Mouse (Mus musculus): ENCODE data around the gene Prss12.
"Not testable (repeated sequence)": the region's sequence is repeated elsewhere in the genome, so short reads cannot be mapped to it uniquely, and the experiment has no call there.

The Prss12 gene

DNA sequence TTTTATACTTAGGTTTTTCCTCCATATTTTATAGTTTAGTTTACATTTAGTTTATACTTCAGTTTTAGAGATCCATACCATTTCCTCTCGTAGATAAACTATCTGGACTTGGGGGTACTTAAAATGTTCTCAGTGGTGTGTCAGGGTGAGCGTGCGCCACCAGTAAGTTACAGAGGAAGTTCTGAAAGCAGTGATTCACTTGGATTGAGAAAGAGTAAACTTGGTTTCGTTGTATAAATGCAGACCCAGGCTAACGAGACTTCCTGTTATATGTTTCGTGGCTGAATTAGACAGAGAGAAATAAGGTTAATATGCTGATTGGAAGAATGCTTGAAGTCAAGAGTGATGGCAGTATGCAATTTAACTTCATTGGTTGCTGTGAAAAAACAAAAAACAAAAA, 34.6 kb downstream of the Prss12 start:
- no peak for DNase-seq (ENCODE audit: low spot score)

DNA sequence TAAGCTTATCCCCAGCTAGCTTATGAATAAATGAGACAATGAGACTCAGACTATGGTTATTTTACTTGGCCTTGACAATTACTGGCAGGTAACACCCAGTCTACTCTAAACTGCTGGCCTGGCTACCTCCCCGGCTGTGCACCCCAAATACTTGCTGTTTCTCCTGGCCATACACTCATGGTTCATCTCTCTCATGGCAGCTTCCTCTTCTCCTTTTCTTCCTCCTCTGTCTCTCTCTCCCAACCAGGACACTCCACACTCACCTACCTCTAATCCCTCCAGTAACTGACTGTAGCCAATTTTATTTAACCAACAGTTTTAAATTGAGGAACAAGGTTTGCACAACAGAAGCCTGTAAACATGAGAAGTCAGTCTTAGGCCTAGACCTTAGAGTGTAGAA, 45.1 kb downstream of the Prss12 start:
- DNase-seq (ENCODE audit: low spot score): no peak

DNA sequence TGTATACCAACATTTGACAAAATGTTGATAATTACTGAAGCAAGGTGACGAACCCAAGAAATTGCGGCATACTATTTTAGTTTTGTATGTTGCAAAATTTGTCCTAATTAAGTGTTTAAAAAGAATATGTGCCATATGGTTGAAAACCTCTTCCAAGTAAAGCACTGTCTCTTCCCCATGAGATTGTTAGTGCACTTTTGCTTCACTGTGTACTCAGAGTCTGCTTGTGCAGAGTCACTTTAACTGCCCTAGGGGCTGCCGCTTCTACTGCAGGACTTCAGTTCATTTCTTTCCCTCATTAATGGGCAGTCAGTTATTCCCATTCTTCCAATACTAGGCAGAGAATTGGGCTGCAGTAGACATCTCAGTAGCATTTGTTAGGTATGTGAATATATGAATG, 46.5 kb downstream of the Prss12 start:
- DNase-seq (ENCODE audit: low spot score): no peak

DNA sequence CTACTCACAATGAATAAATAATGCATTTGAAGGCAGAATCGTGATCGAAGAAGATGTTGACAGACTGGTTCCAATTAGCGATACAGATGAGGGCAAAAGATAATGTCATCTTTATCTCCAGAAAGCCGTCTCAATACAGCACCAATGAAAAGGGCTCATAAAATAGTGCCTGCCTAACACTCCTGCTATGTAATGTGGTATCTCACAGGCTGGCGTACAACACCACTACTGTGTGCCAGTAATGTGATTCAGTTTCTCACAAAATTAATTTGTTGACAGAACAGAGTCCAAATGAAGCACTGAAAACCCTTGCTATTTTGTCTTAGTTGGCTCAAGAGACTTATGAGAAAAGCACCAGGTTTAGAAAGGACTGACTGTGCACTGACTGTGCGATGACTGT, 48.4 kb downstream of the Prss12 start:
- no peak for DNase-seq (ENCODE audit: low spot score)

DNA sequence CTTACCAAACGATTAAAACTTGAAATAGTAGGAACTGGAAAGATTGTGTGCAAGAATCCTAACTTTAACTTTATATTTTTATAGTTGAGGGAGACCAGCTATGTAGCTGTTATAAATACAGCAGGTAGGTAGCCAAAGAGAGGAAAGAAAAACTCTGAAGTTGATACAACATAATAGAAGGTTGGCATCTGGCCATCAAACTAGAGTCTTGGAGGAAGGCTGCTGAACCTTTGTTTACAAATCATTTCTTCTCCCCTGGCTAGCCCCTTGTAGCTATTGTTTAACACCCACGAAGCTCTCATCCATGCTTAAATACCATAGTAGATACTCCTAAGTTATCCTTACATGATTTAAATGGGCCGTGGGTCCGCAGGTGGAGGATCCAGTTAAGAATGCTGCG, 52.1 kb downstream of the Prss12 start:
- DNase-seq (ENCODE audit: low spot score): no peak

DNA sequence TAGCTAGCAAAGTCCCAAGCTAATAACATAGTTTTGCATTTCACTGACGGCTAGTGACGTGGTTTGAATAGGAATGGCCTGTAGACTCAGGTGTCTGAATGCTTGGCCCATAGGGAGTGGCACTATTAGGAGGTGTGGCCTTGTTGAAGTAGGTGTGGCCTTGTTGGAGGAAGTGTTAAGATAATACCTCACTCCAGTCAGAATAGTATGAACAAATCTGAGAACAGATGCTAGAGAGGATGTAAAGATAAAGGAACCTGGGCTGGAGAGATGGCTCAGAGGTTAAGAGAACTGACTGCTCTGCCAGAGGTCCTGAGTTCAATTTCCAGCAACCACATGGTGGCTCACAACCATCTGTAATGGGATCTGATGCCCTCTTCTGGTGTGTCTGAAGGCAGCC, 55.1 kb downstream of the Prss12 start:
- not testable (repeated sequence) for DNase-seq (ENCODE audit: low spot score)

DNA sequence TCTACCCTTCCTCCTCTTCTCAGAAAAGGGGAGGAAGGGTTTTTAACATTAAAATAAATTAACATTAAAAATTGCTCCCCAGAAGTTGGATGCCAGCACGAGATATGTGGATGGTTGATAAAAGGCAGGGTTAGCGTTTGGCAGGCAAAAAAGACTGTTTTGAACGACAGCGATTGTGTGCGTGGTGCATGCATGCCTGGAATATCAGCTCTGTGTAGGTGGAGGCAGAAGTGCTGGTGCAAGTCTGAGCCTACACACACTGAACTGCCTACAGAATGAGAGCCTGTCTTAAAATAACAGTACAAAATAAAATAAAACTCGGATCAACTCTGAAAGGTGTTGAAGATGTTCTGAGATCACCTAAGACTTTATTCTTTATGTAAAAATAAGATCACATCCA, 57.2 kb downstream of the Prss12 start:
- no peak for DNase-seq (ENCODE audit: low spot score)

DNA sequence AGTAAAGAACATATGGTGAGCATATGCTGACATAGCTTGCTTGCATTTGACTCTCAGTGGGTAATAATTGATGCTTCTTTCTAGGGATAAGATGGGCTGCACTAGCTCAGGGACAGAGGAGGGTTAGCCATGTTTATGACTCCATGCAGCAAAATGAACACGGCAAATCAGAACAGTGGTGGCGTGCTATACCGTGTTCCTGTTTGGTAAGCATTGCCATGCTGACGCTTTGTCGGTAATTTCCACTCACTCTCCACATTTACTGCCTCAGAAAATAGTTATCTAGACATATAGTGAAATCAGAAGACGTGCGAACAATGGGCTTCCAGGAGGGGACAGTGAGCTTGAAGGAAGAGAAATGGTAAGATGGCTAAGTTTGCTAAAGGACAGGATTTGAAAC, 58.1 kb downstream of the Prss12 start:
- DNase-seq (ENCODE audit: low spot score): no peak

DNA sequence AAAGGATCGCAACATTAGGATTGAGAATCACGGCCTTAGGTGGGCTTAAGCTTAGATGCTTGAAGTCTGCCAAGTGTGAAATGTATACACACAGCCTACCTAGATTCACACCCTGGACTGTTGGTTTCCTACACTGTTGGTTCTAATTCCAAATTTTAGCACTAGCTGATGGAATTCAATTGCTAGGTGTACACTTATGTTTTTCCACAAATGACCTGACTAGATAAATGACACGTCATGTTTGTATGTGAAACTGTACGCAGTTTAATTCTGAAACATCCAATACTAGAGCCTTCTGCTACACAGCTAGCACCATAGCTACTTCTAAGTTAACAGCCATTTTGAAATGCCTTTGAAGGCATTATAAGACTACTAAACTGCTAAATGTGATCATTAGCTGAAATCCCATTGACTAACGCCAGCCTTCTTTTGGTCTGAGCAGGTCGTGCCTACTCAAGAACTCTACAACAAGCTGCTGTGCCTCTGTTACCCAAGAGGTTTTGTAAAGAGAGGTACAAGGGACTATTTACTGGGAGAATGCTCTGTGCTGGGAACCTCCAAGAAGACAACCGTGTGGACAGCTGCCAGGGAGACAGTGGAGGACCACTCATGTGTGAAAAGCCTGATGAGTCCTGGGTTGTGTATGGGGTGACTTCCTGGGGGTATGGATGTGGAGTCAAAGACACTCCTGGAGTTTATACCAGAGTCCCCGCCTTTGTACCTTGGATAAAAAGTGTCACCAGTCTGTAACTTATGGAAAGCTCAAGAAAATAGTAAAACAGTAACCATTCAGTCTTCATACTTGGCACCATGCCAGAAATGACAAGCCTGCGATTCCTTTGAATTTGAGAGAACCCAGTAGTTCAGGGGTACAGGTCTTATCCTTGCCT, 59.3 kb downstream of the Prss12 start:
- DNase-seq (ENCODE audit: low spot score): peak; percentile 9

DNA sequence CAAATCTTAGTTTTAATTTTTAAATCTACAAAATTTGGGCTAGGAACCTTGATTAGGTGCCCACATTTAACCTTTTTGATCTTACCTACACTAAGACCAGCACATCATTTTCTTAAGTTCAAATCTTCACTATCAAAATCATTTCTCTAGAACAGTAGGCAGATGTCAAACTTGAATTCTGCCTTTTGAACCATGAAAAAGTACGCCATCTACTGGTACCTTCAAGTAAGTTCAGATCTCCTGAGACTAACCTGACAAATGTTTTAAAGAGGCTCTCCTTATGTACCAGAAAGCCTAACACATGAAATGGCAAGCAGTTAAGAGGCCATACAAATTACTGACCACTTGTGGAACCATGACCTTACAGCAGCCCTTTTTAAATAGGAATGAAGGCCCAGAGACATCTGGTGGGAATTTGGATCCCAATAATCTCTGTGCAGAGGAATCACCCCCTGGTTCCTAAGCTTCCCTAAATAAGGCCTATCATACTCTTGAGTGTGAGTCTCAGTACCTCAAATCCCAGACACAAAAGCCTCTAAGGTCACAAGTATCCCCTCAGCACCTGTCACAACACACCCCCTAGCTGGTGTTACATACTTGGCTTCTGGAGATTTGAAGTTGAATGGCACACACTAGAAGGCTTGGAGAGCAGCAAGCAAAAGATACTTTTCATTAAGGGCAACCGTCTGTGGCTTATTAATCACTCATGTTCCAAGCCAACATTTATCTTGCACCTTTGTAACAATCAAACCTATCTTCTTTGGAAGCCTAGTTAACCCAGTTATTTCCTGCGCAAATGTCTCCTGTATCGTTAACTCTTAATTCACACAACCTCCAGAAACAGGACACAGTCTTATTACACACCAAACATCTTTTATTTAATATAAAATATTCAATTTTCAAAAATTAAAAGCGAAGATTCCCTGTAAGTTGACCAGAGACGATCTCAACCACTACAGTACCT, 60.3 kb downstream of the Prss12 start:
- DNase-seq (ENCODE audit: low spot score): no peak

DNA sequence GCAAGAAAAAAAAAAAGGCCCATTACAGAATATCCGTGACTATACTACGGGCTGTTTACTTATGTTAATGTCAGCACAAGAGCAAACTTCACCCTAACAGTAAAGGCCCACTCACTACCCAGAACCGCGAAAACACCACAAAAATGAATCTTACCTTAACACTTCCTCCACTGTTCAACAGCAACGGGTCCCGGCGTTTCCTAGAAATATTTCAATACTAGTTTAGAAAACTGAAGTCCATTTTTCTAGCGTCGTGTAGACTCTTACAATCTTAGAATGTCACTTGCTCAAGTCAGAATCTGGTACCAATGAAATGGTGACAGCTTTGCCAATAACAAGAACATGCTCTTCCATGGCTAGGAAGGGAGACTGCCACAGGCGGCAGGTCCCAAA, 60.9 kb downstream of the Prss12 start:
- DNase-seq (ENCODE audit: low spot score): no peak

DNA sequence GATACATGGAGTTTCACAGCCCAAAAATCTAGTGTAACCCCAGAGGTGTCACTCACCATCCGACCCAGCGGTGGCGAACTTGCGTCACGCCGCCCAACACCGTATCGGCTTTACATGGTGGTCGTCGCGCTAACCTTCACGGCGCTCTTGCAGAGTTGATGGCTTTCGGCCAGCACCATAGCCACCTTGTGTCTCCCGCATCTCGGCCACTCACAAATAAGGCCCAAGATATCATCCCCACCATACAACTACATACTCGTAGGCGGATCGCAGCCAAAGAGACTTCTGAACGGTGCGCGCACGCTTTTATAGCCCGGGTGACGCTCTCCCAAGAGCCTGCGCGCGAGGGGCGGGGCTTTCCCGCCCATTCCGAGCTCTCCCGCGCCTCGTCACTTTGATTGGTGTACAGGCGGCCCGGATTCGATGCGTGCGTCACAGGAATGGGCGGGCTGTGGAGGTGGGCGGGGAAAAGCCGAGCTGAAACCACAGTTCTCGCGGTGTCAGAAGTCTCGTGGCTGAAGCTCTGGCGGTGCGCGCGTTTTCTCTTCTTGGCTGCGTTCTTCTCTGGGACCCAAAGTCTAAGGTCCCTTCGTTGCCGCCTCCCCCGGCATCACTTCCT, 61.5 kb downstream of the Prss12 start:
- DNase-seq (ENCODE audit: low spot score): peak; percentile 99

DNA sequence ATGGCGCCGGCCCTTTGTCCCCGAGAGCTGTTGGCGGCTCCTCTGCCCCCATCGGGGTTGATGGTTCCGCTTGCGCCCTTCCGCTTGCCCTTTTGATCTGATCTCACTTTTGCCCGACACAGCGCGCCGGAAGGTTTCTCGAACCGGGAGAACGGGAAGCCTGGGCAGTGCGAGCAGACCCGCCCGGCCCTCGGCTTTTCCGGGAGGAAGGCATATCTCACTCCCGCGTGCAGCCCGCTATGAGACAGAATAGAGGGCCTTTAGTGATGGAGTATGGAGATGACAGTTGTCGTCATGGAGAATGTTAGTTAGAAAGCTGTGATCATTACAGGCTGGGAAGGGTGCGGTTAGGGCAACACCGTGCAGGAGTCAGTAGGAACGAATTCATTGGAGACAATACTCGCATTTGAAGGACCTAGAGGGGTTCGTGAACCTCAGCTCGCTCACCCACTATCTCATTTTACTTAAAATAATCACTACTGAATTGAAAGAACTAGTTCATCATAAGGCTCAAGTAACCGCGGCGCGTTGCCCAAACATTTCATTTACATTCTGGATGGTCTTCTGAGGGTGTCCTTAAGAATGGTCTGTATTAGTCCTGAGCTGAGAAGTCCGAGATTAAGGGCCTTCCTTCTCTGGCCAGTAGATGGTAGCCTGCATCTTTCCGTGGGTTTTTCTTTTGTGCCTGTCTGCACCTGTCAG, 62.1 kb downstream of the Prss12 start:
- DNase-seq (ENCODE audit: low spot score): no peak

DNA sequence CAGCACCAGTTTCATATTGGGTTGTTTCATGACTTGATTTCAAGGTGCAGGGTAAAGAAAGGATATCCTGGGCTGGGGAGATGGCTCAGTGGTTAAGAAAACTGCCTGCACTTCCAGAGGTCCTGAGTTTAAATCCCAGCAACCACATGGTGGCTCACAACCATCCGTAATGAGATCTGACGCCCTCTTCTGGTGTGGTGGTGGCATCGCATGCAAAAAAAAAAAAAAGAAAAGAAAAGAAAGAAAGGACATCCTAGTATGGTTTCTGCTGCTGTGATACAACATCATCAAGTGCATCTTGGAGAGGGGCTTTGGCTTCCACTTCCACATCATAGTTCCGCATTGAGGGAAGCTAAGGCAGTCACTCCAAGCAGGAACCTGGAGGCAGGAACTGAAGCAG, 65.1 kb downstream of the Prss12 start:
- no peak for DNase-seq (ENCODE audit: low spot score)

DNA sequence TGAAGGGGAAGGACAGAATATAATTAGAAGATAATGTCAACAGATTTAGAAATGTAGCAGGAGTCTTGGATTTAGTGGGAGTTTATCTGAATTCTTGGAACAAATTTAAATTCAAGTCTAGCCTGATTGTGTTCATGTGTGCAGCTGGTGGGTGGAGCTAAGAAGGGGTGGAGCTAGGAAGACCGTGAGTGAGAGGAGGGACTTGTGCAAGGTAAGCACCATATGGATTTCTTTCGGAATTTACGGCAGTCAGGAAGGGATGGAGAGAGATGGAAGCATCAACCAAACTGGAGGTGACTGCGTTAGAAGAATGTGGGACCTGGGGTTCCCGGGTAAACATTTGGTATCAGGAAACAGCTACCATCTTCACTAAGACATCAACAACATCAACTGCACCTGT, 68.2 kb downstream of the Prss12 start:
- no peak for DNase-seq (ENCODE audit: low spot score)

DNA sequence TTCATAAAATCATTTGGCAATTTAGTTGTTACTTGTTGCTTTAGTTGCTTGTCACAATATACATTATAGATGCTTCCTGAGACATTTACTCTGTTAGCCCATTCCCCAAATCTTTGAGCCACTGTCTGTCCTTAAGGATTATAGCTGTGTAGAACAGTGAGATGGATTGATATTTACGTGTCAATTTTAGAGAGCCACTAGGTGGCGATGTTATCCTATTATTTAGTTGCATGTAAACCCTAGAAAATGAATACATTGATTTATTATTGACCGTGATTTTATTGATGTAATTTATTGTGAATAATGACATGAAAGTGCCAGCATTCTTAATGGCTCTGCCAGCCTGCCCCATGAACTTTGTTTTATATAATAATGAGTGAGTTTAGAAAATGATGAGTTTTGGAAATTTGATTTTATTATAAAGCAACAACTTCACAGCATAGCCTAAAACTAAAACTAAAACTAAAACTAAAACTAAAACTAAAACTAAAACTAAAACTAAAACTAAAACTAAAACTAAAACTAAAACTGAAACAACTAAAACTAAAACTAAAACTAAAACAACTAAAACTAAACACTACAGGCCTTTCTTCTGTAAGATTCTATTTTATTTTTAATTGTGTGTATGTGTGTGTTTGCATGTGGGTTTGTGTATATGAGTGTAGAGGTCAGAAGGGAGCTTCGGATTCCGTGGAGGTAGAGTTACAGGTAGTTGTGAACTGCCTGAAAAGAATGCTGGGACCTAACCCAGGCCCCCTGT, 69.1 kb downstream of the Prss12 start:
- DNase-seq (ENCODE audit: low spot score): no peak

DNA sequence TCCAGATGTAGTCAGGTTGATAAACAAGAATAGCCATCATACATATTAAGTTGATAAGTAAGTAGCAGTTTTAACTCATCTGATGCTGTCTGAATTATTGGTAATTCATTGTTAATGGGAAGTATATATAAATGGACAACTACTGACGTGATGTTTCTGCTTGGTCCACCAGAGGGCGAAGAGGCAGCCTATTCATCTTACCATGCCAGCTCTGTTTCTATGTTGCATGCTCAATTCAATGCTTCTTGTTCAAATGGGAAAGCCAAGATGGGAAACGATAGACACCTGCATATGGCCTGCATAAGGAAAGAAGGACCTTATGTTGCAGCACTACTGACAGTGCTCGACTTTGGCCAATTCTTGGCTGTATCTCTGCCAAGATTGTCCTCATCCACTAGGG, 70.1 kb downstream of the Prss12 start:
- no peak for DNase-seq (ENCODE audit: low spot score)

DNA sequence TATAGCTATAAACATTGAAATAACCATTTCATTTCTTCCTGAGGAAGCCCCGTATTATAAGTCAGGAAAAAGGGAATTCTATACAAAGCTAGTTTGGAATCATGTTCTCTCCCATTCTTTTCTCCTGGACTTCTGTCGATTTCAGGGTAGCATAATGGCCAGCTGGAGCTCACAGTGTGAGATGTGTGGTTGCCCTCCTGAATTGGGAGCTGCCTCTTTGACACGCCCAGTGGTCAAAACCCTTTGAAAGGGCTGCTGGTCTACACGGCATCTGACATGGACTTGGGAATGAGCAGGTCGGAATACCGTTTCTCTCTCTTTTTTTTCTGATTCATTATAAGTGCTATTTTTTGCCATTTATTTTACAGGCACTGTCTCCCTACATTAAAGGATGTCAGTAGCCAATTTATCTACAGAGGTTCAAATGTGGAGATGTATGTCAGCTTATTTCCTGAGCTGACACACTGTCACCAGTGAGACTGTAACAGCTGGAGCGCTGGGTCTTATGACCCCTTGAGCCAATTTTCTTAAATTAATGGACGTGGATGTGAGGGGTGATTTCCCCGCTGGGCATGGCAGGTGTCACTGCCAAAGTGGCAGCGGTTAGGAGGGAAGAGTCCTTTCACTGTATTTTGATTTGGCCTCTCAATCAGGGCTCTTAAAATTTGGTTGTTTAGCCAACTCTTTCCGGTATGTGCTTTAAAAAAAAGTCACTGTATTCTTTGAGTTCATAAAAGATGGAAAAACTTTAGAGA, 79.8 kb downstream of the Prss12 start:
- DNase-seq (ENCODE audit: low spot score): no peak

DNA sequence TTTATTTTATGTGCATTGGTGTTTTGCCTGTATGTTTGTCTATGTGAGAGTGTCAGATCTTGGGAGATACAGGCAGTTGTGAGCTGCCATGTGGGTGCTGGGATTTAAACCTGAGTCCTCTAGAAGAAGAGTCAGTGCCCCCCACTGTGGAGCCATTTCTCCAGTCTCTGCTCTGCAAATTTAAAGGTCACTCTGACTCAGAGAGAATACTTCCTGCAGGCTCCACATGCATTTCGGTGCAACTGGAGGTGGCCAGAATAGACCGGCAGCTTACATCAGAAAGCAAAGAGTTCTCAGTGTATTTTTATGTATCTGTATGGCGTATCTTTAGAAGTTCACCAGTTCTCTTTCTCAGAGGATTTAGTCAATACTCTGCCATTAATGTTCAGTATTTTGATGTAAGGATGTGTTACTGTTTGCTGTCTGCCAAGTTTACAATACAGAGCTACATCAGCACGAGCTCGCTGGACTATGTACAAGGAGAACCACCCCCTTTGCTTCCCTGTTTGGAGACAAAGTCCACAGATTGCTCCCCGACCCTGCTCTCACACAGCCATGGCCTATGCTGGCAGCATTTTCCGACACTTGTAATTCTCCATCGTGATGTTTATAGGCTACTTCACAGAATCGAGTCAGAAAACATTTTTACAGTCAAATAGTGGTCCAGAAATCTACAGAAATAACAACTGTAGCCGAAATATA, 81.2 kb downstream of the Prss12 start:
- DNase-seq (ENCODE audit: low spot score): no peak

DNA sequence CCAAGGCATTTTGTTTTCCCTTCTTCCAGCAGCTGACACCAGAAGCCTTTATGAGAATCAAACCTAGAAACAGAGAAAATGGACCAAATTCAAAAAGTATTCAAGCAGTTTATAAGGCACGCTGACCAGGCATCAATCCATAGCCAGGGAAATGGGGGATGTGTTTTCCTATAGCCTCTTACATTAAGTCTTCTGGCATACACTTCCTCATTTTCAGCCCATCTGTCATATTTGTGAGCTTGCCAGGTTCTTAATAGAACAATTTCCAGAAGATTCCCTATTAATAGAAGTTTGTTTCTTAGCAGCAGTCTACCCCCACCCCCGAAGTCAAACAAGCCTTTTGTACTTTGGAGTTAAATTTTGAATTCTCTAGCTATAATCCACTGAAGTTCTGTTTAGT, 84.4 kb downstream of the Prss12 start:
- DNase-seq (ENCODE audit: low spot score): no peak
